Mouse (Mus musculus) right cerebral cortex, adult 2 months (tissue): ENCODE data around the gene Kcnma1.

Experiments used
- DNase-seq, 2 experiments: peaks; one replicate each; pipeline ENCODE4 v3.0.0; 2021 to 2022; ENCODE audit warnings: low spot score in 2 of 2

Kcnma1 gene

GRCm38 (mm10) chr14:23602054-23602453, 412.2 kb downstream of the Kcnma1 start:
- no peak for DNase-seq

GRCm38 (mm10) chr14:23594629-23595028, 419.7 kb downstream of the Kcnma1 start:
- no peak for DNase-seq

DNA sequence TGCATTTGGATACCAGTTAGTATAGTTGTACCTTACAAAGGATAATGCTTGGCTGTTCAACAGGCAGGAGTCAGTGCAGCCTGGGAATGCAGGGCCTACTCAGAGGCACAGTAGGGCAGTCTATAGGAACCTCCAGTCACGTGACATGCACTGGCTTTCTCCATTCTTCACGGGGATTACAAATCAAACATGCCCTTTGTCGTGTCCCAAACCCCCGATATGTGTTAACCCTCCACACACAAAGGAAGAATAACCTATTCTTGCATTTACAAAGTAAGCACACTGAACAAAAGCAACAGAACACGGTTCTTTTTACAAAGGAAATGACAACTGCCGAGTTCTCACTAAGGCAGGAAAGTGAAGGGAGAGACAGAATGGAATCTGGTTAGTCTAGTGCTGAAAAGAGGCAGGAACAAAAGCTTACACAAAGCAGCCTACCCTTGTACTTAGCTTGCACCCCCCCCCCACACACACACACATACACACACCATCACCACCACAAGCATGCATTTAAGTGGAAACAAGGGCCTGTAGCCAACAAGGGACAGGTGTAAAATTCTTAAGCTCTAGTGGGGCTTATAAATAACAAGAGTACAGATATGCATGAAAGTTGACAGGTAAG, 421.4 kb downstream of the Kcnma1 start:
- DNase-seq = no peak

DNA sequence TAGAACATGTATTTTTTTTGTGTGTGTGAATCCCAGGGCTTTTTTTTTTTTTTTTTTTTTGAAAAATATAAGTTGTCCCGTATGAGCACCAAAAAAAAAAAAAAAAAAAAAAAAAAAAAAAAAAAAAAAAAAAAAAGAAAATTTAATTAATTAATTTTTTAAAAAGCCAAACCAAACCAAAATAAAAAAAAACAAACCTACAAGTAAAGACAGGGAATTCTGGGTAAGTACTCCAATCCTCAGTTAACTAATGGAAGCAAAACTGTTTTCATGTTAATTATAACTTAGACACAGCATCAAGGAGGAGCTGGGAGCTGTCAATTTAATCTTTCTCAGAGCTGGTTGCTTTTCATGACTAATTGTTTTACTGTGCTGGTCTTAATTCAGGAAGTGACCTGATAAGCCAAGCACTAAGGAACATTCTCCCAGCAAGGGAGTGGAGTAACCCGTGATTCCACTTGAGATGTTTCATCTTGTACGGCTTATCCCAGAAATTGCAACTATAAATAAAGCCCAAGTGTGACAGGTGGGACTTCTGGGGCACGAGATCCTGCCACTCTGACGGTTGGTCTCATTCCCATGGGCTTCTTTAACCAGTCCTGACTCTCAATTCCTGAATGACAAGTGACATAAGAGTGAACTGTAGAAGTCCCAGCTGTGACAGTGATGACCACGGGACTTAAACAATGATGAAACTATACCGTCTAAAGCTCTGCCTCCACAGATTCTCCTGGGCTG, 424.4 kb downstream of the Kcnma1 start:
- DNase-seq = no peak

- peak; percentile 67 to 75 for DNase-seq
Observed at GRCm38 (mm10) chr14:23587451-23587850, 426.8 kb downstream of the Kcnma1 start.

- peak; percentile 63 to 82 for DNase-seq
Observed at GRCm38 (mm10) chr14:23583235-23583634, 431.1 kb downstream of the Kcnma1 start.

GRCm38 (mm10) chr14:23581282-23581681, 433.0 kb downstream of the Kcnma1 start:
- no peak for DNase-seq

DNA sequence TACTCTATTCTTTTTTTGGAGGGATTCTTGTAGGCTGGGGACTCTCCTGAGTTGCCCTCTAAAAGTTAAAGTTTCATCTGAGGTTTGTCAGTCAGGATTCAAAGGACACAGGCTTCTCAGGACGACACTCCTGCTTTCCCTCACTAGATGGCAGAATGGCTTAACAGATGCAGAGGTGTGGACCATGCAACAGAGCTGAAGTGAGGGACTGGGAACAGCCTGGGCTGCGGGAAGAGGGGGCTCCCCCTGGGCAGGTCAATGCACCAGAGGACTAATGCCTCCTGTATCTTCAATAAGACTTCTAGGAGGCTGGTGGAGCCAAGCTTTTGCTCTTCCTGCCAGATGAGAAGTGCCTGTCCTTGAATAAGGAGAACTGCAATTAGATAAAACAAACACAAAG, 438.3 kb downstream of the Kcnma1 start:
- DNase-seq = peak in 1 of 2 experiments; percentile 60

GRCm38 (mm10) chr14:23574136-23574535, 440.2 kb downstream of the Kcnma1 start:
- no peak for DNase-seq

DNA sequence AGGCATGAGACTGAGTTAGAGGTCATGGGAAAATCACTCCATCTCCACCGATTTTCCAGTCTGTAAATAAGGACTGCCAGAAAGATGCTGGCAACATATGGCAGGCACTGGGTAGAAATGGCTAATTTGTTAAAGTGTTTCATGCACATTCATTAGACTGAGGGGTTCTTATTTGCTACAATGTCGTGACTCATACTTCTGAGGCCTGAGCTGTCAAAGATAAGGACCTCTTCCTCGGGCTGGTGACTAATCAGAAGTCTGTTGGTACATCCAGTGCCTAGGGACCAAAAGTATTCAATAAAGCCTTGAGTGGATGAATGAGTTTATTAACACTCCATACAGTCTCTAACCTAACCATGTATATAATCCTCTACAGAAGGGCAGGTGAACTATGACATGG, 440.9 kb downstream of the Kcnma1 start:
- no peak for DNase-seq

- no peak for DNase-seq
Observed at GRCm38 (mm10) chr14:23572778-23573177, 441.5 kb downstream of the Kcnma1 start.

DNA sequence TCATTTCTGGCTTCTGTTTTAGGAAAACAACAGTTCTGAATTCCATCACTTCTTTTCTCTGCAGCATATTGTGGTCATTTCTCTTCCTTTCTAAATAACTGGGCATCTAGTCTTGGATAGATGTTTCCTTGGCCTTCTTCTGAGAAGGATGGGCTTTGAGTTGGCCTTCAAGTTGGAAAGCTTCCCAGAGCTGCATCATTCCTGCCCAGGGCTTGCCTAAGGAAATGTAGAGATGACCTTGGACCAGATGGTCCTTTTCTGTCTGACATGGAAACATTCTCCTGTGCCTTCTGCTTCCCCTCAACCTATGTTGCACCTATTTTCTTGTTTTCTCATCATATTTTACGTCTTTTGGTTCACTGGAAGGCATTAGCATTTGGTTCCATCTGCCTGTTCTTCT, 444.0 kb downstream of the Kcnma1 start:
- no peak for DNase-seq

DNA sequence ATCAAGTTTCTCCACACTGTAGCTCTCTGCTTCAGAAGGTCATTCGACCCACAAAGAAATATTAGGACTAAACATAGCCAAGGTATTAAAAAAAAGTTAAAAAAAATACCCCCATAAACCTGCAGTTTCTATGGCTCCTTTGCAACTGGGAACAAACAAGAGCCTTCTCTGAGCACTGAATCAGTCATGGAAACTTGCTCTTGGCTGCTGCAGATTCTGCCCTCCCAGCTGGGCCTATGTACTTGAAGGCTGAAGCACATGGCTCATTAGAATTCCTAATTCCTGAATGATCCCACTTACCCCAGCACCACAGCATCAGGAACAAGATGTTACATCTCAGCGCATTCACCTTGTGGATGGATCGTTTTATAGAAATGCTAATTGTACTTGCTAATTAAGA, 448.4 kb downstream of the Kcnma1 start:
- no peak for DNase-seq

- no peak for DNase-seq
Observed at GRCm38 (mm10) chr14:23564474-23564873, 449.8 kb downstream of the Kcnma1 start.

GRCm38 (mm10) chr14:23563180-23563579, 451.1 kb downstream of the Kcnma1 start:
- no peak for DNase-seq

- DNase-seq = no peak
Observed at GRCm38 (mm10) chr14:23555647-23556046, 458.6 kb downstream of the Kcnma1 start.

DNA sequence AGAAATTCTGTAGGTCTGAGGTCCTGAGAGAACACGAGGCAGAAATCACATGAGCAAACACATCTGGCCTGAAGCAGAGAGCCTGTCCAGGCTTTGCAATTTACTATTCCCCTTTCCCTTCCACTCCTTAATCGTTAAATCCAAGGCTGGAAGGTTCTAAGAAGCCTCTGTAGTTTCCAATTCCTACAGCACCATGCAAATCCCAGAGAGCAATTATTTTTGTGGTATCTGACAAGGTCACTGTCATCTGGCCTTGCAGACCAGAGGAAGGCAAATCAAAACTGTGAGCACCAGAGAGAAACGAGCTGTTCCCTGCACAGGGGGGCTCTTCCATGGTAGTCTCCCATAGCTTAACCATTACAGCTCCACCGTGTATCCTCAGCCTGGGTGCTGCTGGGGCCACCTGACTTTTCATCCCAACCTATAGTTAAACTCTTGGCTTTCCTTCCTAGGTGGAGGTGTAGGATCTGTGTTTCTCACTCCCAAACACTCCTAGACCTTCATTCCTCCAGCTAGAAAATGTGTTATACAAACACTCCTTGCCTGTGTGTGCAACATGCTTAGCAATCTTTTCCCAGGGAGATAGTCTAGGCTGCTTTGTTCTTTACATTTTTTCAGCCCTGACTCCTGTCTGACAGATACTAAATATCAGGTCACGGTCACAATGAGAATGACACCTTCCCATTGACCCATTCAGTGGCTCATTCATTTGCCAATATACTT, 461.9 kb downstream of the Kcnma1 start:
- DNase-seq = no peak

- DNase-seq = no peak
Observed at GRCm38 (mm10) chr14:23550467-23550866, 463.8 kb downstream of the Kcnma1 start.

- DNase-seq = no peak
Observed at GRCm38 (mm10) chr14:23542131-23542530, 472.2 kb downstream of the Kcnma1 start.

DNA sequence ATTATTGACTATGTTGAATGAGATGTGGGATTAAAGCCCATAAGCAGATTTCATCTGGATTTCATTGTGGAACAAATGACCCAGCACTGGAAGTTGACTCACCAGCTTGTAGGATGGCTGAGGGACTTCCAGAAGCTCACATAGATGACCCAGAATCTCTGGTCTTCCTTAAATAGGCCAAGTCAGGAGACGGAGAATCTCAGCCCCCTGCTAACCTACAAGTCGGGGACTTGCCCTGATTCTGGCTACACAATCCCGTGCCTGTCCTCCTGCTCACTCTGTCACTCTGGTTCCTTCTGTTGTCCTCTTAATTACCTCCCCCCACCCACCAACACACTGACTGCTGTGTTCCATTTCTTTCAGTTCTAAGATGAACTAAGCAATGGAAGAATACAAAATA, 474.7 kb downstream of the Kcnma1 start:
- no peak for DNase-seq

- no peak for DNase-seq
Observed at GRCm38 (mm10) chr14:23533346-23533745, 480.9 kb downstream of the Kcnma1 start.

GRCm38 (mm10) chr14:23531735-23532525, 482.4 kb downstream of the Kcnma1 start:
- DNase-seq = peak; percentile 54 to 62
